Comparison of ENCODE assay signal across 30 mouse cellular contexts in genomic region chr19:47500389-47501011, GRCm38 (mm10). TPM values are rescaled to one million over a fixed set of nuclear protein-coding genes. Genes with fewer than 3 reads are reported as not detected.
DNase-seq lines count a peak whose midpoint lies in the region; ATAC-seq and TF ChIP-seq lines count a peak whose summit lies in the region.
"Had no signal": no experiment of that assay in that cellular context is flagged by ENCODE, and none has a peak within 500 bp of the region (broad histone marks: within the 10 kb centered on the region; RNA-seq: fewer than 3 reads in every experiment).

No protein-coding gene starts in this region.

- no peak overlapping the region for H3K27ac ChIP-seq in hindbrain, postnatal 0 days
- no peak overlapping the region for H3K27ac ChIP-seq in hindbrain, embryonic 16.5 days (ENCODE audit: low read depth, low read length)
- peak overlapping the region; percentile 11; the same call in 1 of the 2 replicates for H3K27ac ChIP-seq in embryonic facial prominence, embryonic 13.5 days
- peak overlapping the region; percentile 15 for H3K27ac ChIP-seq in stomach, embryonic 16.5 days (ENCODE audit: low read length)
- H3K27ac ChIP-seq: heart, embryonic 10.5 days; heart, embryonic 15.5 days; hindbrain, embryonic 14.5 days; kidney, embryonic 15.5 days; liver, embryonic 15.5 days; lung, embryonic 15.5 days; neural tube, embryonic 13.5 days had no signal

- TF ChIP-seq CTCF in hindbrain, postnatal 0 days (IDR thresholded peaks at IDR 0.05; ENCODE audit: low read depth), result peak; percentile 30; the same call in 1 of the 2 replicates

- 62% methylated on average over 11 of the region's 11 CpGs for WGBS in hindbrain, postnatal 0 days
- WGBS in hindbrain, embryonic 16.5 days, result 67% methylated on average over 11 of the region's 11 CpGs
- 63% methylated on average over 11 of the region's 11 CpGs for WGBS in embryonic facial prominence, embryonic 13.5 days
- WGBS in stomach, embryonic 16.5 days, result 67% methylated on average over 11 of the region's 11 CpGs

- H3K9ac ChIP-seq in hindbrain, postnatal 0 days (replicated peaks; ENCODE audit: low read length), result no peak overlapping the region
- no peak overlapping the region for H3K9ac ChIP-seq in hindbrain, embryonic 16.5 days (ENCODE audit: low read depth, low read length)
- H3K9ac ChIP-seq in embryonic facial prominence, embryonic 13.5 days, result no peak overlapping the region
- H3K9ac ChIP-seq in stomach, embryonic 16.5 days (ENCODE audit: low read length), result no peak overlapping the region
- H3K9ac ChIP-seq: forebrain, postnatal 0 days; heart, embryonic 15.5 days; hindbrain, embryonic 14.5 days; kidney, embryonic 15.5 days; liver, embryonic 15.5 days; lung, embryonic 15.5 days; neural tube, embryonic 13.5 days had no signal

- no peaks in the 10 kb centered on the region for H3K27me3 ChIP-seq in hindbrain, postnatal 0 days (ENCODE audit: insufficient read depth, low read length)
- H3K27me3 ChIP-seq in hindbrain, embryonic 16.5 days (replicated peaks; ENCODE audit: control insufficient read depth, insufficient read depth, low read length), result no peaks in the 10 kb centered on the region
- no peaks in the 10 kb centered on the region for H3K27me3 ChIP-seq in embryonic facial prominence, embryonic 13.5 days
- no peaks in the 10 kb centered on the region for H3K27me3 ChIP-seq in stomach, embryonic 16.5 days (ENCODE audit: control insufficient read depth, insufficient read depth, low read length)
- H3K27me3 ChIP-seq: heart, embryonic 15.5 days; kidney, embryonic 15.5 days; liver, embryonic 15.5 days; lung, embryonic 15.5 days; neural tube, embryonic 13.5 days had no signal

- no peak overlapping the region for H3K4me2 ChIP-seq in hindbrain, postnatal 0 days (ENCODE audit: low read depth, low read length)
- H3K4me2 ChIP-seq in hindbrain, embryonic 16.5 days (ENCODE audit: low read length), result no peak overlapping the region
- H3K4me2 ChIP-seq in embryonic facial prominence, embryonic 13.5 days, result no peak overlapping the region
- no peak overlapping the region for H3K4me2 ChIP-seq in stomach, embryonic 16.5 days (ENCODE audit: low read depth, low read length)
- H3K4me2 ChIP-seq: heart, embryonic 15.5 days; hindbrain, embryonic 14.5 days; kidney, embryonic 15.5 days; liver, embryonic 15.5 days; lung, embryonic 15.5 days; midbrain, embryonic 11.5 days; neural tube, embryonic 13.5 days had no signal

- 0 out of 2 replicates have a peak, but pooled peaks cover 4% of the 10 kb centered on the region for H3K4me1 ChIP-seq in hindbrain, postnatal 0 days (ENCODE audit: insufficient read depth, low read length)
- no peaks in the 10 kb centered on the region; the same call in 1 of the 2 replicates for H3K4me1 ChIP-seq in hindbrain, embryonic 16.5 days (ENCODE audit: control insufficient read depth, insufficient read depth, low read depth, low read length)
- H3K4me1 ChIP-seq in embryonic facial prominence, embryonic 13.5 days, result peaks cover 34% of the 10 kb centered on the region
- H3K4me1 ChIP-seq in stomach, embryonic 16.5 days (ENCODE audit: control insufficient read depth, insufficient read depth, low read length), result peaks cover 6% of the 10 kb centered on the region
- H3K4me1 ChIP-seq: kidney, embryonic 15.5 days; liver, embryonic 15.5 days had no signal

- no peak for ATAC-seq in hindbrain, postnatal 0 days
- no peak for ATAC-seq in hindbrain, embryonic 16.5 days
- ATAC-seq in embryonic facial prominence, embryonic 13.5 days (ENCODE audit: insufficient number of reproducible peaks, insufficient read depth, low FRiP score, low TSS enrichment, low read depth), result no peak
- no peak for ATAC-seq in stomach, embryonic 16.5 days (ENCODE audit: insufficient read depth, low FRiP score)
- ATAC-seq: activated CD4-positive, CD25-positive, alpha-beta regulatory T cell, adult 4 months; forebrain, postnatal 0 days had no signal

- H3K36me3 ChIP-seq in hindbrain, postnatal 0 days (ENCODE audit: insufficient read depth, low read length), result no peaks in the 10 kb centered on the region
- H3K36me3 ChIP-seq in hindbrain, embryonic 16.5 days (ENCODE audit: control insufficient read depth, insufficient read depth, low read length), result no peaks in the 10 kb centered on the region
- H3K36me3 ChIP-seq in embryonic facial prominence, embryonic 13.5 days, result peaks cover 28% of the 10 kb centered on the region
- no peaks in the 10 kb centered on the region for H3K36me3 ChIP-seq in stomach, embryonic 16.5 days (ENCODE audit: control insufficient read depth, insufficient read depth, low read length)
- H3K36me3 ChIP-seq: heart, embryonic 15.5 days; liver, embryonic 15.5 days; neural tube, embryonic 13.5 days had no signal

- no peak for DNase-seq in hindbrain, postnatal 0 days (ENCODE audit: low spot score)
- DNase-seq in urinary bladder, postnatal 14 days (ENCODE audit: low spot score), result peak; percentile 56
- no peak for DNase-seq in urinary bladder, postnatal 36 days (ENCODE audit: low spot score in 2 of 2)
- DNase-seq in thymus, postnatal 25 days, result no peak
- no peak for DNase-seq in adrenal gland, postnatal 25 days
- DNase-seq: adrenal gland, adult 2 months; B cell, adult 2 months; cerebellum, adult 11 months; cerebellum, adult 9-10 months; cerebellum, postnatal 36 days; embryo, embryonic 11 days; forebrain, postnatal 0 days; gastrocnemius, postnatal 10 days; kidney, adult 18-20 months; liver; lung, postnatal 36 days; thymus, postnatal 14 days had no signal

- no peak overlapping the region for H3K4me3 ChIP-seq in hindbrain, postnatal 0 days (ENCODE audit: low read length)
- H3K4me3 ChIP-seq in hindbrain, embryonic 16.5 days (ENCODE audit: low read length), result no peak overlapping the region
- H3K4me3 ChIP-seq in embryonic facial prominence, embryonic 13.5 days, result no peak overlapping the region
- no peak overlapping the region for H3K4me3 ChIP-seq in stomach, embryonic 16.5 days (replicated peaks; ENCODE audit: low read length)
- H3K4me3 ChIP-seq: forebrain, embryonic 10.5 days; heart, embryonic 10.5 days; heart, embryonic 15.5 days; kidney, embryonic 15.5 days; liver, embryonic 15.5 days; lung, embryonic 15.5 days; neural tube, embryonic 13.5 days had no signal

- no peaks in the 10 kb centered on the region for H3K9me3 ChIP-seq in hindbrain, postnatal 0 days (ENCODE audit: low read length)
- H3K9me3 ChIP-seq in hindbrain, embryonic 16.5 days (ENCODE audit: control insufficient read depth, low read length), result no peaks in the 10 kb centered on the region
- H3K9me3 ChIP-seq in embryonic facial prominence, embryonic 13.5 days, result no peaks in the 10 kb centered on the region
- no peaks in the 10 kb centered on the region for H3K9me3 ChIP-seq in stomach, embryonic 16.5 days (replicated peaks; ENCODE audit: control insufficient read depth, low read length)
- H3K9me3 ChIP-seq: forebrain, embryonic 10.5 days; heart, embryonic 10.5 days; heart, embryonic 15.5 days; kidney, embryonic 15.5 days; liver, embryonic 15.5 days; lung, embryonic 15.5 days; neural tube, embryonic 13.5 days had no signal

RNA-seq across cellular contexts. Expression of gene Sh3pxd2a, which starts 36.3 kb away (rescaled TPM):
- 21.9 and 25.5 TPM in 2 replicates for total RNA-seq in hindbrain, postnatal 0 days (2014; rRNA removed)
- polyA plus RNA-seq in hindbrain, postnatal 0 days (2015; fragmentation: Nextera tagmentation; extraction: Ambion mirVana), result 1.4 and 1.8 TPM in 2 replicates
- 1.8 and 2.2 TPM in 2 replicates for polyA plus RNA-seq in hindbrain, embryonic 16.5 days (2015; fragmentation: Nextera tagmentation; extraction: Ambion mirVana)
- polyA plus RNA-seq in embryonic facial prominence, embryonic 13.5 days (2015; fragmentation: Nextera tagmentation; extraction: Ambion mirVana), result 9.4 and 10.0 TPM in 2 replicates
- 6.3 and 6.6 TPM in 2 replicates for polyA plus RNA-seq in stomach, embryonic 16.5 days (2015; fragmentation: Nextera tagmentation; extraction: Ambion mirVana)
- 36.2 and 41.6 TPM in 2 replicates for total RNA-seq in adrenal gland, postnatal 25 days (2021)

RNA-seq across cellular contexts. Expression of gene Stn1, which starts 36.8 kb away (rescaled TPM):
- total RNA-seq in hindbrain, postnatal 0 days (2014; rRNA removed), result 19.1 and 44.5 TPM in 2 replicates
- polyA plus RNA-seq in hindbrain, postnatal 0 days (2015; fragmentation: Nextera tagmentation; extraction: Ambion mirVana), result 20.9 and 22.7 TPM in 2 replicates
- polyA plus RNA-seq in hindbrain, embryonic 16.5 days (2015; fragmentation: Nextera tagmentation; extraction: Ambion mirVana), result 28.2 and 32.1 TPM in 2 replicates
- 58.2 and 59.5 TPM in 2 replicates for polyA plus RNA-seq in embryonic facial prominence, embryonic 13.5 days (2015; fragmentation: Nextera tagmentation; extraction: Ambion mirVana)
- polyA plus RNA-seq in stomach, embryonic 16.5 days (2015; fragmentation: Nextera tagmentation; extraction: Ambion mirVana), result 49.7 and 55.4 TPM in 2 replicates
- 14.1 and 17.3 TPM in 2 replicates for total RNA-seq in adrenal gland, postnatal 25 days (2021)

Comparison
In these comparisons a context has a peak if more than half of its experiments do, and no peak if none do; other contexts are left out.
1. H3K27ac ChIP-seq: peak in embryonic facial prominence, embryonic 13.5 days (single experiment) and stomach, embryonic 16.5 days (single experiment); none in hindbrain, postnatal 0 days (single experiment) and hindbrain, embryonic 16.5 days (single experiment).